Mouse (Mus musculus) forebrain, embryonic 12.5 days (tissue): Measurements from ENCODE around the gene Slc25a20. TPM values are rescaled to one million over a fixed set of nuclear protein-coding genes. Genes with fewer than 3 reads are reported as not detected.

ENCODE experiments used
- ATAC-seq: fragments of 200-750 bp; cut with Nextera tagmentation; 2 replicates; pipeline ENCODE4 v1.8.0; 2017; ENCODE audit warnings: moderate TSS enrichment; ENCODE audit not compliant: low FRiP score
- H3K27ac ChIP-seq: fragments of 300-500 bp; sonication (generic); 2 replicates; pipeline ENCODE4 v1.5.1; 2016; ENCODE audit warnings: mild to moderate bottlenecking
- H3K27me3 ChIP-seq: fragments of 300-500 bp; sonication (generic); 2 replicates; pipeline ENCODE4 v1.6.1; 2016; ENCODE audit warnings: mild to moderate bottlenecking
- H3K36me3 ChIP-seq: fragments of 300-500 bp; sonication (generic); replicated peaks from 2 replicates; pipeline ENCODE4 v1.6.1; 2016; ENCODE audit warnings: mild to moderate bottlenecking
- H3K4me1 ChIP-seq: fragments of 300-500 bp; sonication (generic); 2 replicates; pipeline ENCODE4 v1.6.1; 2016
- H3K4me2 ChIP-seq: fragments of 300-500 bp; sonication (generic); 2 replicates; pipeline ENCODE4 v1.6.1; 2016; ENCODE audit warnings: mild to moderate bottlenecking, moderate library complexity
- H3K4me3 ChIP-seq: fragments of 300-500 bp; sonication (generic); replicated peaks from 2 replicates; pipeline ENCODE4 v1.5.1; 2016; ENCODE audit warnings: mild to moderate bottlenecking
- H3K9ac ChIP-seq: fragments of 300-500 bp; sonication (generic); 2 replicates; pipeline ENCODE4 v1.6.1; 2016; ENCODE audit warnings: mild to moderate bottlenecking
- H3K9me3 ChIP-seq: fragments of 300-500 bp; sonication (generic); 2 replicates; pipeline ENCODE4 v1.6.1; 2016
- WGBS: fragments of 180-500 bp; shearing (Covaris S2); methylation state at CpG from one replicate; pipeline ENCODE4 v1.1.7; 2016; 5-methylcytosine and 5-hydroxymethylcytosine counted together
- polyA plus RNA-seq: library from polyadenylated mRNA; unstranded; fragments of >200 nt; fragmentation: Nextera tagmentation; extraction: Ambion mirVana; gene quantifications from 2 replicates; pipeline ENCODE4 v1.2.1, GENCODE M21; 2016

Slc25a20 gene
- 35.4 and 37.0 TPM in 2 replicates for polyA plus RNA-seq

DNA sequence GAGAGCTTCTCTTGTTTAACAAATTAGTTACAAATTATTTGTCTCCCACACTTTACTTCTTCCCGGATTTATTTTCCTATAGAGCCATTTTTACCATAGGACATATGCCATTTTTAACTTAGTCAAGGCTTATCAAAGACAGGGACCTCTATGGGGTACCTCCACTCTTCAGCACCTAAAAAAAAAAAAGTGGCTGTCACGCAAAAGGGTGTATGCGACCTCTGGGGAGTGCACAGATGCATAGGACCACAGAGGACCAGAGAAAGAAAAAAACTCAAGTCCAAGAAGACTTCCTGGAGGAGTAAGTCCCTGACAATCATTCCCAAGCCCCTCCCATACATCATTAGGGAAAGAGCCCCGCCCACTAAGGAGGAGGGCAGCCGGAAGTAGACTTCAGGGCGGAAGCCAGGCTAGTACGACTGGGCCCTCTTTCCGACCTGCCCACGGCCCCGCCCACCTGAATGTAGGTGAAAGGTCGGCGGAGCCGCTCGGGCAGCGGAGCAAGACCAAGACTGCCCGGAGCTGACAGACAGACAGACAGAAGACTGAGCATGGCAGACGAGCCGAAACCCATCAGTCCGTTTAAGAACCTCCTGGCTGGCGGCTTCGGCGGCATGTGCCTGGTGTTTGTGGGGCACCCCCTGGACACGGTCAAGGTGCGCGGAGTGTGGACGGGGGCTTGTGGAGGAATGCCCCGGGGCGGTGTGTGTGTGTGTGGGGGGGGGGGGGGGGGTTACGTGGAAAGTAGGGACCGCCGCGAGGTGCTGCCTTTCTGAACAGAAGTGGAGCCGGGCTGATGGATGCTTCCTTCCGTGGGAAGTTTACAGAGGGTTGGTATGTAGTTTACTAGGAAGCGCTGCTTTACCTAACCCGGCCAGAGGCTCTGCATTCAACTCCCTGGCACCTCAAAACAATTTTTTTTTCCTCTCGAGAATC is at the start of gene Slc25a20:
Slc25a20 (plus strand) TSS at position 412 of the 936 bp plus-strand sequence.
- Histone ChIP-seq H3K9me3 (no peaks in the 10 kb centered on the region), H3K4me2 (peak within 1 kb of the TSS; percentile 77), H3K27me3 (no peaks in the 10 kb centered on the region; the same call in 1 of the 2 replicates), H3K4me3 (peak within 1 kb of the TSS; percentile 71), H3K27ac (no peak within 1 kb of the TSS), H3K9ac (peak within 1 kb of the TSS; percentile 68), H3K36me3 (no peaks in the 10 kb centered on the region), H3K4me1 (peaks cover 13% of the 10 kb centered on the region)
- 2% methylated on average over 35 of the region's 37 CpGs for WGBS
- ATAC-seq, result peak; percentile 88

DNA sequence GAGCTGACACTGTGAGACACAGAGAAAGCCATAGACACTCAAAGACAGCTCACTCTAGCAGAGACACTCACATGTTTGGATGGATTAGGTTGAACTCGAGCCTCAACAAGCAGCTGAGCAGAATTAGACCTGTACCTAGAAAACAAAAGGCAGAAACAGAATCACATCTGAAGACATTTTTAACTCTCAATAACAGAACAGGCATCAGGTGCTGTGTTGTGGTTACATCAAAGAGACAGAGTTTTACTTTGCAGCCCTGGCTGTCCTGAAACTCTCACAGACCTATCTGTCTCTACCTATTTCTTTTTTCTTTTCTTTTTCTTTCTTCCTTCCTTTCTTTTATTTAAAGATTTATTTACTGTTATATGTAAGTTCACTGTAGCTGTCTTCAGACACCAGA is 44.6 kb upstream of the Slc25a20 start:
- H3K27ac ChIP-seq, result no peak overlapping the region

DNA sequence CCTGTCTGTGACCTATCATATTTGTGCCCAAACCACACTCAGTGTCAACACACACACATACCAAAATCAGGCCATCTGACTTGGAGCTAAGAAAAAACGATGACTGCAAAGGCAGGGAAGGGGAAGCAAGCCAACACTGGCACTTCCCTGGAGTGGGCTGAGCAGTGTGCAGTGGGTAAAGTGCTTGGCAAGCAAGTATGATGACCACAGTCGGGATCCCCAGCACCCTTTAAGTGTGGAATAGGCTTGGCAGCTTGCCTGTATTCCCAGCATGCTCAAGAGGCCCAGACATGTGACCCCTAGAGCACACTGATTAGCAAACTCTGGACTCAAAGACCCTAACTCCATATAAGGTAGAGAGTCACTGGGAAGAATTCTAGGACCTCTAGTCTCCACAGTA is 35.4 kb upstream of the Slc25a20 start:
- Histone ChIP-seq H3K4me2 (no peak overlapping the region), H3K27me3 (no peaks in the 10 kb centered on the region), H3K4me3 (no peak overlapping the region), H3K27ac (no peak overlapping the region), H3K4me1 (no peaks in the 10 kb centered on the region), H3K9ac (no peak overlapping the region), H3K9me3 (no peaks in the 10 kb centered on the region), H3K36me3 (peaks cover 15% of the 10 kb centered on the region; the same call in 1 of the 2 replicates)
- ATAC-seq, result no peak
- WGBS, result 87% methylated on average over 2 of the region's 2 CpGs

More for the DNA sequence above, 44.6 kb upstream of the Slc25a20 start:
- Histone ChIP-seq H3K4me3 (no peak overlapping the region), H3K4me2 (no peak overlapping the region), H3K9ac (no peak overlapping the region), H3K4me1 (no peaks in the 10 kb centered on the region), H3K36me3 (peaks cover 60% of the 10 kb centered on the region), H3K27me3 (no peaks in the 10 kb centered on the region), H3K9me3 (no peaks in the 10 kb centered on the region)
- WGBS, result 93% methylated on average over 1 of the region's 1 CpGs
- ATAC-seq, result no peak

DNA sequence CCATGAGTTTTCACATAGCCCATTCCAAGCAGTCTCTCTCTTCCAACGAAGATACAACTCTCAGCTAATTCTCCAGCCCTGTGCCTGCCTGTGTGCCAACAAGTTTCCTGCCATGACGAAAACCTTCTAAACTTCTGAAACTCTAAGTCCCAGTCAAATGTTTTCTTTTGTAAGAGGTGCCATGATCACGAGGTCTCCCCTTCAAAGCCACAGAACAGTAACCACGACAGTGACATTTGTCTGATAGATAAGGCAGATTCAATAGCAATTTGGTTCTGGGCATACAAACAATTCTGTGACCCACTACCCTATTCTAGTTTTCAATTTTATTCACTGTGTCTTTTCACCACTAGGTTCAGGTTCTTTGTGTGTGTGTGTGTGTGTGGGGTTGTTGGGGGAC is 33.7 kb upstream of the Slc25a20 start:
- Histone ChIP-seq H3K9me3 (no peaks in the 10 kb centered on the region), H3K9ac (no peak overlapping the region), H3K27me3 (no peaks in the 10 kb centered on the region), H3K4me3 (no peak overlapping the region), H3K36me3 (peaks cover 15% of the 10 kb centered on the region; the same call in 1 of the 2 replicates), H3K4me1 (no peaks in the 10 kb centered on the region), H3K4me2 (no peak overlapping the region), H3K27ac (no peak overlapping the region)
- 90% methylated on average over 4 of the region's 4 CpGs for WGBS
- no peak for ATAC-seq

DNA sequence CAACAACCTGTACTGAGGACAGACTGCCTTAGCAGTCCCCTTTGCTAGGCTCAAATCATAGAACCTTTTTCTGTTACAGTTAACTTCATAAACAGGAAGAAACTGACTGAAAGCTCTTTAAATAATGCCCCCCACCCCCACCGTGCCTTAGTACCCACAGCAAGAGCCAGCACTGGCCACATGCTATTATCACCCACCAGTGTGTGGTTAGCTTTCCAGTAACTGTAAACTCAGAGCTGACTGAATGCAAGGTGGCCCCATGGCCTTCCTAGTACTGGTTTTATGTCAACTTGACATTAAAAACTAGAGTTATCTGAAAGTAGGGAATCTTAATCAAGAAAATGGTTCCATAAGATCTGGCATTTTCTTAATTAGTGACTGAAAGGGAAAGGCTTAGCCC is 31.2 kb upstream of the Slc25a20 start:
- peaks cover 9% of the 10 kb centered on the region for H3K36me3 ChIP-seq
- H3K27me3 ChIP-seq, result no peaks in the 10 kb centered on the region
- no peaks in the 10 kb centered on the region for H3K4me1 ChIP-seq
- H3K9ac ChIP-seq, result no peak overlapping the region
- H3K9me3 ChIP-seq, result no peaks in the 10 kb centered on the region
- ATAC-seq, result no peak
- H3K4me2 ChIP-seq, result no peak overlapping the region
- 81% methylated on average over 1 of the region's 1 CpGs for WGBS
- no peak overlapping the region for H3K27ac ChIP-seq
- no peak overlapping the region for H3K4me3 ChIP-seq

DNA sequence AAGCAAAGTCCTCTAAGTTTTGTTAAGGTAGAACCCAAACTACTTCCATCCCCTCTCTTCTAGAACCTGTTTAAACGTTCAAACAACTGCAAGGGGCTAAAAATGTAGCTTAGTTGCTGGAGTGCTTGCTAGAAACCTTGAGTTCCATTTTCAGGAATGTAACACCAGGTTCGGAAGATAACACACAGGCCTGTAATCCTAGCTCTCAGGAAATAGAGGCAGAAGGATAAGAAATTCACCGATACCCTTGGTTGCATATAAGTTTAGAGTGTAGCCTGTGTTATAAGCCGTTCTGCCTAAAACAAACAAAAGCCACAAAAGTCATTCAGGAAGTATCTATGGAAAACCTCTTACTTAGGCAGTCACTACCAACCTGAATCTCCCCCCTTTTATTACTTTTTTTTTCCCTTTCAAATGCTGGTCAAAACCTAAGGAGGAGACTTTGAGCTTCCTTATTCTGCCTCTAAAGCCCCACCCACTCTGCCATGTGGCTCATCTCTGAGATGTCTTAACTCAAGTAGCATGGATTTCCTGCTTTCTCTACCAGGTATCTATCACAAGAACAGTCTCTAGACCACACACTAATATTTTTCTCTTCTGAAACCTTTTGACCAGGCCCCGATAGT is 30.1 kb upstream of the Slc25a20 start:
- ATAC-seq, result no peak
- Histone ChIP-seq H3K36me3 (peaks cover 3% of the 10 kb centered on the region), H3K4me1 (no peaks in the 10 kb centered on the region), H3K9me3 (no peaks in the 10 kb centered on the region), H3K27me3 (no peaks in the 10 kb centered on the region), H3K27ac (no peak overlapping the region), H3K4me3 (no peak overlapping the region), H3K4me2 (no peak overlapping the region), H3K9ac (no peak overlapping the region)
- 92% methylated on average over 5 of the region's 5 CpGs for WGBS

DNA sequence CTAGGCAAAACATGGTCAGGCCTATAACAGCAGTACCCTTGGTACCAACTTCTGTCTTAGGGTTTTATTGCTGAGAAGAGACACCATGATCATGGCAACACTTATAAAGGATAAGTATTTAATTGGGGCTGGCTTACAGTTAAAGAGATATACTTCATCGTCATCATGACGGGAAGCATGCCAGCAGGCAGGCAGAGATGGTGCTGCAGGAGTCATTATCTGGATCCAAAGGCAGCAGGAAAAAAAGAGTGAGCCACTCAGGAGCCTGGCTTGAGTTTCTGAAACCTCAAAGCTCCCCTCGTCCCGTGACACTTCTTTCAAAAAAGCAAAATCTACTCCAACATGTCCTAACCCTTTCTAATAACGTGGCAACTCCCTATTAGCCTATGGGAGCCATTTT is 29.5 kb upstream of the Slc25a20 start:
- ATAC-seq, result no peak
- Histone ChIP-seq H3K27me3 (no peaks in the 10 kb centered on the region), H3K9ac (no peak overlapping the region), H3K4me2 (no peak overlapping the region), H3K27ac (no peak overlapping the region), H3K9me3 (no peaks in the 10 kb centered on the region), H3K36me3 (peaks cover 3% of the 10 kb centered on the region), H3K4me3 (no peak overlapping the region), H3K4me1 (no peaks in the 10 kb centered on the region)
- 88% methylated on average over 5 of the region's 5 CpGs for WGBS

DNA sequence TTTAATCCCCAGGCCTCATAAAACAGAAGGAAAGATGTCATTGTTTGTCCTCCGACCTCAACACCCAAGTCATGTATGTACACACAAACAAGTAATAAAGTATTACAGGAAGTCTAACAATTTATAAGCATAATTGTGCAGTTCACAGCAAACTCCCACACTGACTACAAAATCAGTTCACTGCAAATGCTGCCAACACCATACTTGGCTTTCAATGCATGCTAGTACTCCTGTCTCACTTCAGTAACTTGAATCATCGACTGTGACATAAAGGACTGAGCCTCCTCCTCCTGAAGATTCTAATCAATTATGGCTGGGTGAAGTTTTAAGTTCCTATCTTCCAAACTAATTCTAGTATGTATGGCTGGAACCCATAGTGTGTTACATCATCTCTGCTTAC is 28.0 kb upstream of the Slc25a20 start:
- H3K27ac ChIP-seq, result no peak overlapping the region
- 84% methylated on average over 2 of the region's 2 CpGs for WGBS
- no peaks in the 10 kb centered on the region for H3K27me3 ChIP-seq
- no peak overlapping the region for H3K4me2 ChIP-seq
- no peak overlapping the region for H3K4me3 ChIP-seq
- no peaks in the 10 kb centered on the region for H3K4me1 ChIP-seq
- H3K36me3 ChIP-seq, result no peaks in the 10 kb centered on the region; the same call in none of the 2 replicates
- ATAC-seq, result no peak
- no peaks in the 10 kb centered on the region for H3K9me3 ChIP-seq
- H3K9ac ChIP-seq, result no peak overlapping the region

DNA sequence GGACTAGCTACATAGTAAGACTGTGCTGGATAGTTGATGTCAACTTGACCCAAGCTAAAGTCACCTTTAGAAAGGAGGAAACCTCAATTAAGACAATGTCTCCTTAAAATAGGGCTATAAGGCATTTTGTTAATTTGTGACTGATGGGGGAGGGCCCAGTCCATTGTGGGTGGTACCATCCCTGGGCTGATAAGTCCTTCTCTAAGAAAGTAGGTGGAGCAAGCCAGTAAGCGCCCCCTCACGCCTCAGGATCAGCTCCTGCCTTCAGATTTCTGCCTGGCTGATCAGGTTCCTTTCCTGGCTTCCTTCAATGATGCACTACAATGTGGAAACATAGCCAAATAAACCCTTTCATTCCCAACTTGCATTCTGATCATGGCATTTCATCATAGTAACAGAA is 26.5 kb upstream of the Slc25a20 start:
- H3K36me3 ChIP-seq, result peaks cover 1% of the 10 kb centered on the region
- H3K27ac ChIP-seq, result no peak overlapping the region
- no peak for ATAC-seq
- no peak overlapping the region for H3K9ac ChIP-seq
- H3K4me3 ChIP-seq, result no peak overlapping the region
- no peaks in the 10 kb centered on the region for H3K4me1 ChIP-seq
- 76% methylated on average over 2 of the region's 2 CpGs for WGBS
- H3K27me3 ChIP-seq, result no peaks in the 10 kb centered on the region
- H3K4me2 ChIP-seq, result no peak overlapping the region
- no peaks in the 10 kb centered on the region for H3K9me3 ChIP-seq

DNA sequence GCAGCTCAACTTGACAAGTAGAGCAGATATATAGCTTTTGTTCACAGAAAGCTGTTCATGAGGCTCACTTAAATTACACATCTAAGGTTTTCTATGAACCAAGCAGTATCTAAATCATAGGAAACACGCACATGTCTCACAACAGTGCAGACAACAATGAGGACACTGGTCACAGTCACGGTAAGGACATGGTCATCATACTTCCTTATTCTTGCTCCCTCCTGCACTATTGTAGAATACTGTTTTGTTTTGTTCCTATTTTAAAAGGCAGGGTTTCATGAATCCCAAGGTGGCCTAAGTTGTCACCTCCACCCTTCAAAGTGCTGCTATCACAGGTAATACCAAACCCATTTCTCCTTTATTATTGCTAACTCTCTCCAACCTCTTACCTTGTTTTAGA is 22.1 kb upstream of the Slc25a20 start:
- Histone ChIP-seq H3K9ac (no peak overlapping the region), H3K4me1 (no peaks in the 10 kb centered on the region), H3K4me3 (no peak overlapping the region), H3K4me2 (no peak overlapping the region), H3K36me3 (peaks cover 25% of the 10 kb centered on the region), H3K27me3 (no peaks in the 10 kb centered on the region), H3K9me3 (no peaks in the 10 kb centered on the region), H3K27ac (no peak overlapping the region)
- ATAC-seq, result no peak
- WGBS, result 88% methylated on average over 2 of the region's 2 CpGs

DNA sequence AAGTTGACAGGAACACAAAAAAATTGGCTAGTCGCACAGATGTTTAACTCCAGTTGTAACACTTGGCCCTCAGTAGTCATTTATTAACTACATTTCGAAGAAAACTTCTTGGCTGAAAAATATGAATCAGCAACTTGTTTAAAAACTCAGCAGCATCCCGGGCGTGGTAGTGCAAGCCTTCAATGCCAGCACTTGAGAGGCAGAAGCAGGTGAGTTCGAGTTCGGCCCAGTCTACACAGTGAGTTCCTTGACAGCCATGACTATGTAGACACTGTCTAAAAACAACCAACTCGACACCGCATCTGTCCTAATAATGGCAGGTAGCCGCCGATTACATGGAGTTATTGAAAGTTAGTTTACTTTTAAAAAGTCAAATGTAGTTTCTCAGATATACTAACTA is 13.7 kb upstream of the Slc25a20 start:
- Histone ChIP-seq H3K27me3 (no peaks in the 10 kb centered on the region), H3K4me1 (peaks cover 21% of the 10 kb centered on the region), H3K36me3 (peaks cover 4% of the 10 kb centered on the region; the same call in 1 of the 2 replicates), H3K9me3 (no peaks in the 10 kb centered on the region), H3K9ac (peak overlapping the region; percentile 95), H3K27ac (no peak overlapping the region), H3K4me2 (peak overlapping the region; percentile 85), H3K4me3 (peak overlapping the region; percentile 99)
- WGBS, result 52% methylated on average over 10 of the region's 10 CpGs
- ATAC-seq, result no peak

DNA sequence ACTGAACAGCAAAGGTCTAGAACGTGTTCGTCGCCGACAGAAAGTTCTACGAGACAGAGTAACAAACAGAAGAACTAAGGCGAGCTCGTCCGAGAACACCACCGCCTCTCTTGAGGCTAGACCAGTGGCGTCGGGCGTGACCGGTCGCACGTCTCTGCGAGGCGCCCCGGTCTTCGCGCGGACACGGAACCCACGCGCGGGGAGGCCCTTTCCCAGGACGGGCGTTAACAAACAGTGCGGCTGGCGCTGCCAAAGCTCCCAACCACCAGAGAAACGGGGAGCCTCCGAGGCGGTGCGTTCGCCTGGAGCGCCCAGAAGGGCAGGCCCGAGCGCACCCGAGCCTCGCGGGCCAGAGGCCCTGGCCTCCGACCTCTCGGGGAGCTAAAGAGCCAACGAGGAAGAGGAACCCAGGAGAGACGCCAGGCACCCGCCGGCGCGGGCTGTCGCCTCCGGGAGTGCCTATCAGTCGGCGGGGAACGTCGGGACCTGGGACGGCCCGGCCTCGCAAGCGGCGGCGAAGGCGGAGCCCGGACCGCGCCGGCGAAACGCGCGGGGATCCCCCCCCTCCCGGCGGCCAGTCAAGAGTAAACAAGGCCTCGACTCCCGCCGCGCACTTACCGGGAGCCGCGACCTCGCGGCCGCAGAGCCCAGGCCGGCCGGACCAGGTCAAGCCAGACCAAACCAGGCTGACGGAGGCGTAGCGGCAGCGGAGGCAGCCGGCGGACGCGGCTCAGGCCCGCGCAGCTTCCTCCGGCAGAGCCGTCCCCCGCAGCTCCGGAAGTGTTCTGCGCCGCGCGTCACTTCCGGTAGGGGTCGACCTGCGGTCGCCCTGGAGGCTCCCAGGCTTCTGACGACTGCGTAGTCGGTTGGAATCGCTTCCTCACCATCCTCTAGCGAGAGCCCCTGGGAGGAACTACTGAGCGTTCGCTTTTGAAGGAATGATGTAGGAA is 13.0 kb upstream of the Slc25a20 start, which contains the start of gene Arih2:
Arih2 (minus strand) TSS at position 776 of the 950 bp plus-strand sequence.
- peak within 1 kb of the TSS; percentile 99 for H3K4me3 ChIP-seq
- no peaks in the 10 kb centered on the region for H3K27me3 ChIP-seq
- H3K4me2 ChIP-seq, result peak within 1 kb of the TSS; percentile 85
- no peaks in the 10 kb centered on the region for H3K36me3 ChIP-seq
- peak within 1 kb of the TSS; percentile 83 for H3K27ac ChIP-seq
- H3K9me3 ChIP-seq, result no peaks in the 10 kb centered on the region
- peaks cover 21% of the 10 kb centered on the region for H3K4me1 ChIP-seq
- WGBS, result under 1% methylated on average over 102 of the region's 112 CpGs
- peak within 1 kb of the TSS; percentile 95 for H3K9ac ChIP-seq
- ATAC-seq, result peak; percentile 98
